Mouse (Mus musculus): ENCODE data around the gene Slc52a3. TPM values are rescaled to one million over a fixed set of nuclear protein-coding genes. Genes with fewer than 3 reads are reported as not detected.

Slc52a3 gene
- polyA plus RNA-seq, 1 experiment from 2014 or later: 0.36 TPM

DNA sequence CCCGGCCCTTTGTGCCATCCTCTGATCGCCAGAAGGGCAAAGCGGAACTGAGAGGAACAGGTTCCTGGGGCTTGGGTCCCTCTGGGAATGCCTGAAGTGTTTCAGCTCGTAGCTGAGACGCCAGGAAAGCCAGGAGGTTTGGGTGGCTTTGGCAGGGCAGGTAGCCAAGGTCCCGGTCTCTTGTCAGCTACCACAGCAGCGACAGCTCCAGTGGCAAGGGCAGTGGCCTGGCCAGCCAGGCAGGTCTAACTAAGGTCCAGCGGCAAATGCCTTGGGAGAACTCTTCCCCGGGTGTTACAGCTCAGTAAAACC, 60.9 kb downstream of the Slc52a3 start:
- no peak overlapping the region for H3K27ac ChIP-seq (replicated peaks; ENCODE audit: low read depth, low read length)

More for the DNA sequence above, 60.9 kb downstream of the Slc52a3 start:
- H3K36me3 ChIP-seq (replicated peaks; ENCODE audit: control insufficient read depth, insufficient read depth, low read depth, low read length): no peaks in the 10 kb centered on the region
- DNase-seq (ENCODE audit: low spot score) (no peak), ATAC-seq (replicated peaks; ENCODE audit: insufficient number of reproducible peaks, low FRiP score, low TSS enrichment, low read depth) (no peak)
- H3K4me2 ChIP-seq (ENCODE audit: low read depth, low read length): no peak overlapping the region
- H3K4me1 ChIP-seq (ENCODE audit: control insufficient read depth, insufficient read depth, low read length): no peaks in the 10 kb centered on the region
- WGBS: 72% methylated on average over 9 of the region's 9 CpGs
- H3K9ac ChIP-seq (replicated peaks; ENCODE audit: low read length): no peak overlapping the region
- H3K4me3 ChIP-seq (ENCODE audit: low read depth, low read length): no peak overlapping the region
- H3K27me3 ChIP-seq (ENCODE audit: control insufficient read depth, insufficient read depth, low read length): no peaks in the 10 kb centered on the region
- H3K9me3 ChIP-seq (replicated peaks; ENCODE audit: control insufficient read depth, low read length): no peaks in the 10 kb centered on the region

MicroRNAs within 50 kb of the gene (microRNA counts, 519-probe panel; counts per million panel counts)
- not detected for microRNA mmu-miR-1953

Small RNA genes within 50 kb of the gene (microRNA-seq; reads per million reads assigned to microRNA genes)
- not detected for gene Mir1953 (ENCODE audit: borderline number of aligned reads)

Other genes with a start within 250 kb of the Slc52a3 start
- 0.36 and 0.71 TPM in 2 replicates for gene Rspo4, start 153.6 kb upstream of the Slc52a3 start, polyA plus RNA-seq (2014; fragmentation: Nextera tagmentation; extraction: Ambion mirVana)
- 0.45 and 0.52 TPM in 2 replicates for gene Angpt4, start 85.3 kb upstream of the Slc52a3 start, polyA plus RNA-seq (2014; fragmentation: Nextera tagmentation; extraction: Ambion mirVana)
- gene Fam110a, start 16.3 kb upstream of the Slc52a3 start, polyA plus RNA-seq (2014; fragmentation: Nextera tagmentation; extraction: Ambion mirVana): 31.7 and 34.8 TPM in 2 replicates
- 1.9 and 2.6 TPM in 2 replicates for gene Scrt2, start 85.0 kb downstream of the Slc52a3 start, polyA plus RNA-seq (2014; fragmentation: Nextera tagmentation; extraction: Ambion mirVana)
- gene Srxn1, start 109.0 kb downstream of the Slc52a3 start, polyA plus RNA-seq (2014; fragmentation: Nextera tagmentation; extraction: Ambion mirVana): 10.0 and 10.6 TPM in 2 replicates
- 11.3 and 12.2 TPM in 2 replicates for gene Tcf15, start 147.1 kb downstream of the Slc52a3 start, polyA plus RNA-seq (2014; fragmentation: Nextera tagmentation; extraction: Ambion mirVana)
- gene Csnk2a1, start 230.3 kb downstream of the Slc52a3 start, polyA plus RNA-seq (2014; fragmentation: Nextera tagmentation; extraction: Ambion mirVana): 57.8 and 64.9 TPM in 2 replicates